Mouse (Mus musculus) lung, postnatal 0 days (tissue): ENCODE results near the gene Clec9a. TPM values are rescaled to one million over a fixed set of nuclear protein-coding genes. Genes with fewer than 3 reads are reported as not detected.

Source experiments
- ATAC-seq: fragments of 200-750 bp; cut with Nextera tagmentation; 2 replicates; pipeline ENCODE4 v1.8.0; 2017; ENCODE audit warnings: moderate library complexity
- DNase-seq: peaks from one replicate; pipeline ENCODE4 v3.0.0-alpha.2; 2016; ENCODE audit warnings: low spot score
- H3K27ac ChIP-seq: fragments of 300-500 bp; sonication (generic); 2 replicates; pipeline ENCODE4 v1.5.1; 2014; ENCODE audit warnings: antibody characterized with exemption, mild to moderate bottlenecking, low read length, mixed read lengths
- H3K27me3 ChIP-seq: fragments of 300-500 bp; sonication (generic); replicated peaks from 2 replicates; pipeline ENCODE4 v1.6.1; 2014; ENCODE audit warnings: low read length, mixed read lengths; ENCODE audit not compliant: insufficient read depth
- H3K36me3 ChIP-seq: fragments of 300-500 bp; sonication (generic); 2 replicates; pipeline ENCODE4 v1.6.1; 2014; ENCODE audit warnings: low read length, mixed read lengths; ENCODE audit not compliant: insufficient read depth
- H3K4me1 ChIP-seq: fragments of 300-500 bp; sonication (generic); 2 replicates; pipeline ENCODE4 v1.6.1; 2014; ENCODE audit warnings: antibody characterized with exemption, low read depth, low read length, mixed read lengths; ENCODE audit not compliant: insufficient read depth
- H3K4me2 ChIP-seq: fragments of 300-500 bp; sonication (generic); replicated peaks from 2 replicates; pipeline ENCODE4 v1.6.1; 2014; ENCODE audit warnings: low read depth, mild to moderate bottlenecking, low read length, moderate library complexity, mixed read lengths
- H3K4me3 ChIP-seq: fragments of 300-500 bp; sonication (generic); 2 replicates; pipeline ENCODE4 v1.5.1; 2014; ENCODE audit warnings: low read depth, low read length
- H3K9ac ChIP-seq: fragments of 300-500 bp; sonication (generic); replicated peaks from 2 replicates; pipeline ENCODE4 v1.6.1; 2014; ENCODE audit warnings: low read depth, mild to moderate bottlenecking
- H3K9me3 ChIP-seq: fragments of 300-500 bp; sonication (generic); 2 replicates; pipeline ENCODE4 v1.6.1; 2016; ENCODE audit warnings: low read length, mixed read lengths
- CTCF ChIP-seq: IDR thresholded peaks from 2 replicates; pipeline ENCODE4 v1.5.1; 2016; ENCODE audit warnings: antibody characterized with exemption, mild to moderate bottlenecking
- EP300 ChIP-seq: IDR thresholded peaks from 2 replicates; pipeline ENCODE4 v1.6.1; 2016; ENCODE audit warnings: antibody characterized with exemption, mild to moderate bottlenecking, control low read depth
- WGBS: fragments of 180-500 bp; shearing (Covaris S2); extraction: QIAGEN DNeasy Blood & Tissue Kit; methylation state at CpG from one replicate; pipeline ENCODE4 v1.1.7; 2014; 5-methylcytosine and 5-hydroxymethylcytosine counted together
- polyA plus RNA-seq: library from polyadenylated mRNA; unstranded; fragments of >200 nt; fragmentation: Nextera tagmentation; extraction: Ambion mirVana; gene quantifications from 2 replicates; pipeline ENCODE4 v1.2.1, GENCODE M21; 2015

Clec9a gene
- polyA plus RNA-seq, 1 experiment from 2014 or later = 2.7 TPM

DNA sequence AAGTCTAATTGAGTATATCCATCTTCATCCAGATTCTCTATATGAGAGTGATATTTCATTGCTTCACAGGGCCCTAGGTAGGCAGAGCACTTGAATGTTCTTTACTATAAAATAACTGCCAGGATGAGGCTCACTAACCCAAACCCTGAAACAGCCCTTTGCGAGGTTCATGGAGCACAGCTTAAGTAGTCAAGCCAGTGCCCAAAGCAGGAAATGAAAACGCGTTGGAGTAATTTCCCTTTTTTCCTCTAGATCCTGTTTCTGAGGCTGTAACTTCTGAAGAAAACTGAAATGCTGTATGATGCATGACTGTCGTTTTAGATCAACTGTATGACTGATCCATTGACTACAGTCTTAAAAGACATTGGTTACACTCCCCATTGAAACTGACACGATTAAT lies 64.0 kb downstream of the Clec9a start:
- Histone ChIP-seq H3K36me3 (no peaks in the 10 kb centered on the region), H3K9ac (no peak overlapping the region), H3K4me1 (no peaks in the 10 kb centered on the region), H3K9me3 (no peaks in the 10 kb centered on the region), H3K4me2 (no peak overlapping the region), H3K4me3 (no peak overlapping the region), H3K27me3 (no peaks in the 10 kb centered on the region), H3K27ac (no peak overlapping the region)
- no peak for ATAC-seq
- WGBS = 67% methylated on average over 5 of the region's 5 CpGs
- TF ChIP-seq EP300 (no peak), CTCF (no peak)
- no peak for DNase-seq

Other genes with a start within 250 kb of the Clec9a start
- gene Clec2d, start 228.2 kb upstream of the Clec9a start, polyA plus RNA-seq = 4.5 and 5.1 TPM in 2 replicates
- gene Cd69, start 133.4 kb upstream of the Clec9a start, polyA plus RNA-seq = 0.39 and 0.48 TPM in 2 replicates
- not detected in 2 replicates for gene 4922502D21Rik, start 77.1 kb upstream of the Clec9a start, polyA plus RNA-seq
- 4.0 and 4.3 TPM in 2 replicates for gene Clec12a, start 66.2 kb upstream of the Clec9a start, polyA plus RNA-seq
- 1.2 and 1.5 TPM in 2 replicates for gene Clec12b, start 23.0 kb upstream of the Clec9a start, polyA plus RNA-seq
- gene Clec1b, start 11.6 kb upstream of the Clec9a start, polyA plus RNA-seq = 7.8 and 8.3 TPM in 2 replicates
- 111 and 132 TPM in 2 replicates for gene Clec1a, start 43.1 kb downstream of the Clec9a start, polyA plus RNA-seq
- gene Olr1, start 98.3 kb downstream of the Clec9a start, polyA plus RNA-seq = 2.7 and 4.3 TPM in 2 replicates
- gene Tmem52b, start 103.7 kb downstream of the Clec9a start, polyA plus RNA-seq = not detected in 2 replicates
- 78.8 and 82.3 TPM in 2 replicates for gene Gabarapl1, start 124.3 kb downstream of the Clec9a start, polyA plus RNA-seq
- 0.08 and 0.29 TPM in 2 replicates for gene Klre1, start 169.0 kb downstream of the Clec9a start, polyA plus RNA-seq
- 0.93 and 1.4 TPM in 2 replicates for gene Klrd1, start 182.9 kb downstream of the Clec9a start, polyA plus RNA-seq
- gene Klrk1, start 215.0 kb downstream of the Clec9a start, polyA plus RNA-seq = 0.57 and 0.71 TPM in 2 replicates
- not detected in 2 replicates for gene Klrc3, start 234.5 kb downstream of the Clec9a start, polyA plus RNA-seq